Mouse (Mus musculus): ENCODE measurements around the gene Gm19684. TPM values are rescaled to one million over a fixed set of nuclear protein-coding genes. Genes with fewer than 3 reads are reported as not detected.
A peak's percentile ranks its signal among the peaks of the same experiment; 100 is the strongest.
"Not testable (repeated sequence)": the region's sequence is repeated elsewhere in the genome, so short reads cannot be mapped to it uniquely, and the experiment has no call there.

Gm19684 gene
- polyA plus RNA-seq, 1 experiment from 2014 or later, result not detected

DNA sequence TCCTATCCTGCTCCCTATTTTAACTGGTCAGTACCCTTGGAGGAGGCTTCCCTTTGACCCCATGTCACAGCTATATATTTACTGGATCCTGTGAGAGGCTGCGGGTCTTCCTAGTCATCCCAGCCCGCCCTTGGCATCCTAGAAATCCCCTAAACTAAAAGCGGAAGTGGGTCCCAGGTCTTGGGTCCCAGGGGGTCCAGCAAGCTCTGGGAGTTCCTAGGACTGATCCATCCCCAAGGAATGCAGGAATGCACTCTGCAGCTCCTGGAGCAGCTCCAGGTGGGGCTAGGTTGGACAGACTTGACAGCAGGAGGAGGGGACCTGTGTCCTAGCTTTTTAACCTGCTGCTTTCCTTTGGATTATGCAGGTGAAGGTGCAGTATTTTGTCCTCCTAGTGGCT lies 27.5 kb upstream of the Gm19684 start:
- no peak overlapping the region for H3K27ac ChIP-seq (ENCODE audit: low read depth, low read length)
- no peaks in the 10 kb centered on the region for H3K4me1 ChIP-seq (ENCODE audit: control insufficient read depth, insufficient read depth, low read length)
- no peak for ATAC-seq (replicated peaks; ENCODE audit: insufficient number of reproducible peaks, low FRiP score, low TSS enrichment)
- WGBS (ENCODE audit: insufficient replicate concordance), result 10% methylated on average over 3 of the region's 3 CpGs
- H3K27me3 ChIP-seq (ENCODE audit: control insufficient read depth, insufficient read depth, low read length), result 0 out of 2 replicates have a peak, but pooled peaks cover 2% of the 10 kb centered on the region
- H3K9ac ChIP-seq (ENCODE audit: low read depth, low read length), result no peak overlapping the region
- no peaks in the 10 kb centered on the region for H3K36me3 ChIP-seq (ENCODE audit: control insufficient read depth, insufficient read depth, low read length)
- no peak overlapping the region for H3K4me3 ChIP-seq (ENCODE audit: low read depth, low read length)
- H3K9me3 ChIP-seq (replicated peaks; ENCODE audit: control insufficient read depth, low read length), result no peaks in the 10 kb centered on the region
- H3K4me2 ChIP-seq, result no peak overlapping the region

DNA sequence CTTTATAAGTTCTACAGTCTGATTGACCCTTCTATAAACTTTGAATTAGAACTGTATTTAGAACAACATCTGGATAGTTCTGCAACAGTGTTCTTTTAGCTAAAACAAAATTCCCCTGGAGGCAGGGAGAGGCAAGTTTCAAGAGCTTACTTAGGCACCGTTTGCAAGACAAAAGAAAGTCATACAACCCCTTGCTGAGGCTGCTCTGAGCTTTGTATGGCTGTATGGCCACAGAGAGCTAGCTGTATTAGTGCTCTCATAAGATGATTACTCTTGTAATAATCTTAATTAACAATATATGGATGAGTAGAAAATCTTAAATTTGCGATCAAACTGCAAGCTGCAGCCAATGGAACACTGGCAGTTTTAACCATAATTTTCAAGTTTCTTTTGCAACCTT lies 21.9 kb upstream of the Gm19684 start:
- WGBS (ENCODE audit: insufficient replicate concordance), result 68% methylated on average over 2 of the region's 2 CpGs
- not testable (repeated sequence) for H3K4me2 ChIP-seq; H3K27ac ChIP-seq (ENCODE audit: low read depth, low read length); H3K9ac ChIP-seq (ENCODE audit: low read depth, low read length); H3K4me3 ChIP-seq (ENCODE audit: low read depth, low read length); H3K36me3 ChIP-seq (ENCODE audit: control insufficient read depth, insufficient read depth, low read length); H3K9me3 ChIP-seq (replicated peaks; ENCODE audit: control insufficient read depth, low read length); H3K27me3 ChIP-seq (ENCODE audit: control insufficient read depth, insufficient read depth, low read length); H3K4me1 ChIP-seq (ENCODE audit: control insufficient read depth, insufficient read depth, low read length); ATAC-seq (replicated peaks; ENCODE audit: insufficient number of reproducible peaks, low FRiP score, low TSS enrichment)

DNA sequence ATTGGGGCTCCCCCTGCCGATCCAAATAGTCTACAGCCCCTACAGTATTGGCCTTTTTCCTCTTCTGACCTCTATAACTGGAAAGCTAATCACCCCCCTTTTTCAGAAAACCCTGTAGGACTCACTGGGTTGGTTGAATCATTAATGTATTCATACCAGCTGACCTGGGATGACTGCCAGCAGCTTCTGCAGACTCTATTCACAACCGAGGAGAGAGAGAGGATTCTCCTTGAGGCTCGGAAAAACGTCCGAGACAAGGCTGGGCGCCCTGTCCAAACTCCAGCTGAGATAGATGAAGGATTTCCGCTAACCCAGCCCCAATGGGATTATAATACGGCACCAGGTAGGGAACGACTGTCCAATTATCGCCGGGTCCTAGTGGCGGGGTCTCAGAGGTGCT lies 19.4 kb upstream of the Gm19684 start:
- H3K9ac ChIP-seq (ENCODE audit: low read depth, low read length); H3K27me3 ChIP-seq (ENCODE audit: control insufficient read depth, insufficient read depth, low read length); H3K36me3 ChIP-seq (ENCODE audit: control insufficient read depth, insufficient read depth, low read length); ATAC-seq (replicated peaks; ENCODE audit: insufficient number of reproducible peaks, low FRiP score, low TSS enrichment); H3K4me3 ChIP-seq (ENCODE audit: low read depth, low read length); H3K9me3 ChIP-seq (replicated peaks; ENCODE audit: control insufficient read depth, low read length); H3K27ac ChIP-seq (ENCODE audit: low read depth, low read length); H3K4me1 ChIP-seq (ENCODE audit: control insufficient read depth, insufficient read depth, low read length); H3K4me2 ChIP-seq: not testable (repeated sequence)
- 83% methylated on average over 11 of the region's 12 CpGs for WGBS (ENCODE audit: insufficient replicate concordance)

DNA sequence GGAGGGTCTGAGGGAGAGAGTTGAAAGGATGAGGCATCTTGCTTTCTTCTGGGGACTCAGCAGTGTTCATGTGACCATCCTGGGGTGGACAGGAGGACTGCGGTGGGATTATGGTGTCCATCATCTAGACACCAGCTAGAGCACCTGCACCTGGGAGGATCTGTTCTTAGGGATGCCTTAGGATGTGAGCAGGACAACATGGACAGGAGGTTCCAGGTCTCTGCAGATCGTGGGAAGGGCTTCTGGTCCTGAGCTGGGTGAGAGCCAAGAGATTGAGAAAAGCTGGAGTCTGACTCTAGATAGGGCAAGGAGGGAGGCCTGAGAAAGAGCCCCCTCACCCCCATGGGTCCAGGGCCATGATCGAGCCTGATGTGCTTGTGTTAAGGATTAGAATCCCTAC lies 11.3 kb upstream of the Gm19684 start:
- not testable (repeated sequence) for H3K4me3 ChIP-seq (ENCODE audit: low read depth, low read length); H3K27ac ChIP-seq (ENCODE audit: low read depth, low read length); H3K4me1 ChIP-seq (ENCODE audit: control insufficient read depth, insufficient read depth, low read length); H3K9me3 ChIP-seq (replicated peaks; ENCODE audit: control insufficient read depth, low read length); H3K36me3 ChIP-seq (ENCODE audit: control insufficient read depth, insufficient read depth, low read length); ATAC-seq (replicated peaks; ENCODE audit: insufficient number of reproducible peaks, low FRiP score, low TSS enrichment); H3K4me2 ChIP-seq; H3K9ac ChIP-seq (ENCODE audit: low read depth, low read length)
- peaks cover 29% of the 10 kb centered on the region for H3K27me3 ChIP-seq (ENCODE audit: control insufficient read depth, insufficient read depth, low read length)
- WGBS (ENCODE audit: insufficient replicate concordance), result 50% methylated on average over 3 of the region's 3 CpGs

DNA sequence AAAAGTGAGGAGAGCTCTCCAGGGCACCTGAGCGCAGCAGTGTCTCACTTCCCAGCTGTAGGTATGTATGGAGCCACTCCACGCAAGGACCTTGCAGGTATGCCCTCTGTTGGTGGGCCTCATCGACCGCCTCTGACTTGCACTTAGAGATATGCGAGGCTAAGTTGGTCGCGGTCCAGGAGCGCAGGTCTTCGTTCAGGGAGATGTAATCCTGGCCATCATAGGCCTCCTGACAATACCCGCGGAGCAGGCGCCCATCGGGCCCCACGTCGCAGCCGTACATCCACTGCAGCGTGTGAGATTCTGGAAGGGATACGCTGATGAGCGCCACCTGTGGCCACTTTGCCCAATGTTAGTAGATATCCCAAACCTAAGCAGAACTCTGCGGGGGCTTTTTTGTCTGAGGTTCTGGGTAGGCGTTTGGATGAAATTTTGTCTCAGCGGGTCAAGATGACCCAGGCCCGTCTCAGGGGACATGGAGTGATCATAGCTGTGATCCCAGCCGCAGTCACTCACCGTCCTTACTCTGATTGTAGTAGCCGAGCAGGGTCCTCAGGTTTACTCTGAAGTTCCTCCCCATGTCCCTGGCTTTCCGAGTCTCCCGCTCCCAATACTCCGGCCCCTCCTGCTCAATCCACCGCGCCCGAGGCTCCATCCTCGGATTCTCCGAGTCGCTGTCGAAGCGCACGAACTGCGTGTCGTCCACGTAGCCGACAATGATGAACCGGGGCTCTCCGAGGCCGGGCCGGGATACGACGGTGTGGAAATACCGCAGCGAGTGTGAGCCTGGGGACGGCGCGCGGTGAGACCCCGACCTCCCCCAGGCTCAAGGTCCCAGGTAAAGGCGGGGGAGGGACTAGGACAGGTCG lies 10.6 kb upstream of the Gm19684 start:
- peaks cover 29% of the 10 kb centered on the region for H3K27me3 ChIP-seq (ENCODE audit: control insufficient read depth, insufficient read depth, low read length)

DNA sequence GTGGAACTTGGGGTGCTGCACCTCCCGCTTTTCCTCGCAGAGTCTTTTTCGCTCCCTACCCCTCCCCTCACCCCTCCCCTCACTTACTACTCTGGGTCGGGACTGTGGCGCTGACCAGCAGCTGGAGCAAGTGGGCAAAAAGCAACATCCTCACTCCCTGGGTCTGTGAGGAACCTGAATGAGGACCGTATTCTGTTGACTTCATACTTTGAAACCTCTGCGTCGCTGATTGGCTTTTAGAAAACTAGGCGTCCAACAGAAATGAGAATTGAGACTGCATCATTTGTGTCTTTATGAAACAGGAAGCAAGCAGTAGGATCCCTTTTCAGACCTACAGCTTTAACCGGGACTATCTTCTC lies 10.0 kb upstream of the Gm19684 start:
- not testable (repeated sequence) for H3K4me1 ChIP-seq (ENCODE audit: control insufficient read depth, insufficient read depth, low read length); ATAC-seq (replicated peaks; ENCODE audit: insufficient number of reproducible peaks, low FRiP score, low TSS enrichment); H3K9ac ChIP-seq (ENCODE audit: low read depth, low read length); H3K36me3 ChIP-seq (ENCODE audit: control insufficient read depth, insufficient read depth, low read length); H3K9me3 ChIP-seq (replicated peaks; ENCODE audit: control insufficient read depth, low read length); H3K27ac ChIP-seq (ENCODE audit: low read depth, low read length)
- H3K27me3 ChIP-seq (ENCODE audit: control insufficient read depth, insufficient read depth, low read length), result peaks cover 29% of the 10 kb centered on the region
- peak overlapping the region; percentile 58 for H3K4me2 ChIP-seq
- 5% methylated on average over 10 of the region's 10 CpGs for WGBS (ENCODE audit: insufficient replicate concordance)
- peak overlapping the region; percentile 32 for H3K4me3 ChIP-seq (ENCODE audit: low read depth, low read length)

More for the DNA sequence above, 10.6 kb upstream of the Gm19684 start:
- Histone ChIP-seq H3K4me3 (ENCODE audit: low read depth, low read length) (peak overlapping the region; percentile 32), H3K4me2 (peak overlapping the region; percentile 58)
- 1% methylated on average over 57 of the region's 57 CpGs for WGBS (ENCODE audit: insufficient replicate concordance)
- ATAC-seq (replicated peaks; ENCODE audit: insufficient number of reproducible peaks, low FRiP score, low TSS enrichment); H3K27ac ChIP-seq (ENCODE audit: low read depth, low read length); H3K9me3 ChIP-seq (replicated peaks; ENCODE audit: control insufficient read depth, low read length); H3K9ac ChIP-seq (ENCODE audit: low read depth, low read length); H3K36me3 ChIP-seq (ENCODE audit: control insufficient read depth, insufficient read depth, low read length); H3K4me1 ChIP-seq (ENCODE audit: control insufficient read depth, insufficient read depth, low read length): not testable (repeated sequence)

DNA sequence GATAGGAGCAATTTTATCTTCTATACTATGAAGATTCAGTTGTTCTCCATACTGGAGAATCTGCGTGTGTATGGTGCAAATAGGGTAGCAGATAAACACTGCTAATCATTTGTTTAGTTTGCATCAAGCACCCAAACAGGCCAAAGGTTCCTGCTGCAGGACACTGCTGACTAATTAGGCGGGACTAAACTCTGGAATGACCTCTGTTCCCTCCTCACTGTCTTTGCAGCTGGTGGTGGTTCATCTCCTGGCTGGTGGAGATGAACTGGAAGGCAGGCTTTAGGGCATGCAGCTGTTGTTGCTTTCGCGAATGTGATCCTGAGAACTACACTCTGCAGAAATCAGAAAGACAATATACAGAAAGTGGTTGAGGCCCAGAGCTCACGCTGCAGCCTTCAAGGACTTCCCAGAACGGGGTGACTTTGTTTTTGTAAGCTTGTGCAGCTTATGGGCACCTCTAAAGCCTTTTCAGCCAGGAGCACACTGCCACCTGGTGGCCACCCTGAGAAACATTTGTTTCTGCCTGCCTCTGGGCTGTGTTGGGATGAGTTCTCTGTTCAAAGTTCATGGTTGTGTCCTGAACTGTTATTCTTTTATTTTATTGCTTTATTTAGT lies 7.4 kb upstream of the Gm19684 start:
- H3K4me2 ChIP-seq; H3K36me3 ChIP-seq (ENCODE audit: control insufficient read depth, insufficient read depth, low read length); H3K4me1 ChIP-seq (ENCODE audit: control insufficient read depth, insufficient read depth, low read length); H3K9me3 ChIP-seq (replicated peaks; ENCODE audit: control insufficient read depth, low read length); H3K9ac ChIP-seq (ENCODE audit: low read depth, low read length); H3K4me3 ChIP-seq (ENCODE audit: low read depth, low read length); H3K27ac ChIP-seq (ENCODE audit: low read depth, low read length); ATAC-seq (replicated peaks; ENCODE audit: insufficient number of reproducible peaks, low FRiP score, low TSS enrichment): not testable (repeated sequence)
- 14% methylated on average over 6 of the region's 6 CpGs for WGBS (ENCODE audit: insufficient replicate concordance)
- H3K27me3 ChIP-seq (ENCODE audit: control insufficient read depth, insufficient read depth, low read length), result peaks cover 30% of the 10 kb centered on the region

DNA sequence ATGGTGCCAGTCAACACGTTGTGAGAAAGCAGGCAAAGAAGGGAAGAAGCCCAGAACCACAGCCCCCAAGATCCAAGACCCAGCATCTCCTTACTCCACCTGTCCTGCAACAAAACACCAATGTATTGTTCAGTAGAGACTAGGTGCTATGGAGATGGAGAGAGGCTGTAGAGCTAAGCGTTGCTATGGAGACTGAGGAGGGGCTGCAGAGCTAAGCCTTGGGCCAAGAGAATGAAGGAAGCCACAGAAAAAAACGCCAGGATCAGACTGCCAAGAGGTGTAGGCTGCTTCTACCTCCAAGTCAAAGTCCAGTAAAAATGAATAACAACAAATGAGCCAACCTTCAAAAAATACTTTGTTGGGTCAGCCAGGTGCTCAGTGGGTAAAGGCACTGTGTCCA lies 4.9 kb upstream of the Gm19684 start:
- not testable (repeated sequence) for H3K36me3 ChIP-seq (ENCODE audit: control insufficient read depth, insufficient read depth, low read length); ATAC-seq (replicated peaks; ENCODE audit: insufficient number of reproducible peaks, low FRiP score, low TSS enrichment); H3K4me1 ChIP-seq (ENCODE audit: control insufficient read depth, insufficient read depth, low read length); H3K9me3 ChIP-seq (replicated peaks; ENCODE audit: control insufficient read depth, low read length); H3K4me3 ChIP-seq (ENCODE audit: low read depth, low read length); H3K9ac ChIP-seq (ENCODE audit: low read depth, low read length); H3K4me2 ChIP-seq; H3K27ac ChIP-seq (ENCODE audit: low read depth, low read length)
- H3K27me3 ChIP-seq (ENCODE audit: control insufficient read depth, insufficient read depth, low read length), result peaks cover 21% of the 10 kb centered on the region
- 21% methylated on average over 3 of the region's 3 CpGs for WGBS (ENCODE audit: insufficient replicate concordance)

DNA sequence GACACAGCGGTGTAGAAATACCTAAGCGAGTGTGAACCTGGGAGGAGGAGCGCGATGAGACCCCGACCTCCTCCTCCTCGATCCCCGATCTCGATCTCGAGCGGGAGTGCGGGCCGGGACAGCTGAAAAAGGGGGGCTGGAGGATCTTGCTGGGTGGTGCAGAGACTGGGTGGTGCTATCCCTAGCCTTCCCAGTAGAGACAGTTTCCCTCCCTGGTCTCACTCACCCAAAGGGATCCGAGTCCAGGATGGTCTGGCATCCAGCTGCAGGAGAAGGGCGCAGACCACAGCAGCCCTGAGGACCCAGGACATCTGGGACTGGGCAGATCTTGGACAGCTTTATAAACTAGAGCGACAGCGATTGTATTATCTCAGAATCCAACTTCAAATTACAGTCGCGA lies 639 bp upstream of the Gm19684 start:
- H3K36me3 ChIP-seq (ENCODE audit: control insufficient read depth, insufficient read depth, low read length); H3K9me3 ChIP-seq (replicated peaks; ENCODE audit: control insufficient read depth, low read length); H3K4me3 ChIP-seq (ENCODE audit: low read depth, low read length); H3K4me1 ChIP-seq (ENCODE audit: control insufficient read depth, insufficient read depth, low read length); ATAC-seq (replicated peaks; ENCODE audit: insufficient number of reproducible peaks, low FRiP score, low TSS enrichment); H3K9ac ChIP-seq (ENCODE audit: low read depth, low read length); H3K27ac ChIP-seq (ENCODE audit: low read depth, low read length): not testable (repeated sequence)
- 15% methylated on average over 18 of the region's 18 CpGs for WGBS (ENCODE audit: insufficient replicate concordance)
- H3K4me2 ChIP-seq, result peak overlapping the region; percentile 39
- peaks cover 22% of the 10 kb centered on the region for H3K27me3 ChIP-seq (ENCODE audit: control insufficient read depth, insufficient read depth, low read length)

Measured in heart, embryonic 11.5 days (tissue).